8 mouse cellular contexts compared by ENCODE assay signal in the genomic region with DNA sequence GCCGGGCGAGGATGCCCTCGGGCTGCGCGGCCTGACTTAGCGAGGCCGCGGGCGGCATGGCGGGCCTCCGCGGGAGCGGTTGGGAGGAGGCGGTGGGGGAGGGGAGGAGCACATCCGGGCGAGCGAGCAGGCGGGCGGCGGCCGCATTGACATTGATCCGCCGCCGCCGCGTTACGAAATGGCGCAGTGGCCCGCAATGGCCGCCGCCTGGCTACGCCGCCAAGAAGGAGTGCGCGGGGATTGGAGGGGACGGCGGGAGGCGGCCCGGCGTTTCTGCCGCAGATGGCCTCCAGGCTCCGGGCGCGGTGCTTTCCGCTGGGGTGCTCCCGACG. TPM values are rescaled to one million over a fixed set of nuclear protein-coding genes. Genes with fewer than 3 reads are reported as not detected.
A peak's percentile ranks its signal among the peaks of the same experiment; 100 is the strongest.
DNase-seq lines count a peak whose midpoint lies in the region; ATAC-seq lines count a peak whose summit lies in the region.

No protein-coding gene starts in this region.

- ATAC-seq in hindbrain, embryonic 15.5 days (ENCODE audit: low FRiP score, low read depth) = peak; percentile 74

- DNase-seq in R1 (ENCODE audit: low read depth, low spot score) = peak; percentile 70
- DNase-seq in cerebellum, postnatal 36 days = peak; percentile 93 to 95
- peak; percentile 91 to 92 for DNase-seq in frontal cortex, postnatal 36 days (ENCODE audit: low spot score in 2 of 2)
- DNase-seq in left cerebral cortex, adult 18-20 months (ENCODE audit: low spot score in 2 of 2) = peak; percentile 93 to 94
- peak; percentile 94 for DNase-seq in lung, postnatal 4 days
- DNase-seq in retina, postnatal 1 day = peak; percentile 94
- DNase-seq in thymus, postnatal 4 days = peak; percentile 98

- peak overlapping the region; percentile 95 for H3K9ac ChIP-seq in hindbrain, embryonic 15.5 days

- H3K27ac ChIP-seq in hindbrain, embryonic 15.5 days (replicated peaks) = peak overlapping the region; percentile 99

- H3K4me1 ChIP-seq in hindbrain, embryonic 15.5 days (replicated peaks) = peaks cover 22% of the 10 kb centered on the region

- no peaks in the 10 kb centered on the region for H3K9me3 ChIP-seq in hindbrain, embryonic 15.5 days

- H3K27me3 ChIP-seq in hindbrain, embryonic 15.5 days = no peaks in the 10 kb centered on the region

- peak overlapping the region; percentile 91 for H3K4me3 ChIP-seq in hindbrain, embryonic 15.5 days

- peaks cover 22% of the 10 kb centered on the region for H3K36me3 ChIP-seq in hindbrain, embryonic 15.5 days

- peak overlapping the region; percentile 92 for H3K4me2 ChIP-seq in hindbrain, embryonic 15.5 days

- whole genome bisulfite sequencing in hindbrain, embryonic 15.5 days = under 1% methylated on average over 43 of the region's 47 CpGs

RNA-seq across cellular contexts. Expression of a gene that starts 0.5 kb away (rescaled TPM):
- 184 and 186 TPM in 2 replicates for polyA plus RNA-seq in hindbrain, embryonic 15.5 days (2015; fragmentation: Nextera tagmentation; extraction: Ambion mirVana)
- total RNA-seq in left cerebral cortex, adult 18-20 months (2021) = 100 to 1,000 TPM; 268 to 300 TPM

RNA-seq across cellular contexts. Expression of a gene that starts 44.8 kb away (rescaled TPM):
- 14.4 and 15.9 TPM in 2 replicates for polyA plus RNA-seq in hindbrain, embryonic 15.5 days (2015; fragmentation: Nextera tagmentation; extraction: Ambion mirVana)
- 10 to 100 TPM; 14.7 TPM for total RNA-seq in left cerebral cortex, adult 18-20 months (2021)

Comparison
In these comparisons a context has a peak if more than half of its experiments do, and no peak if none do; other contexts are left out.
1. Peak in every context shown above with its lines: DNase-seq, ATAC-seq, H3K4me3 ChIP-seq and H3K27ac ChIP-seq.